Mouse (Mus musculus) bone marrow, adult 2 months (tissue): Measurements from ENCODE around the gene Spata20. TPM values are rescaled to one million over a fixed set of nuclear protein-coding genes. Genes with fewer than 3 reads are reported as not detected.

Experiments used
- H3K27ac ChIP-seq: fragments of 200-500 bp; 2 replicates; pipeline ENCODE4 v1.5.1; 2012; ENCODE audit warnings: low read depth, mild to moderate bottlenecking, control low read depth, inconsistent platforms, low read length; ENCODE audit not compliant: control insufficient read depth, poor library complexity, insufficient read depth
- H3K4me1 ChIP-seq: fragments of 200-500 bp; 2 replicates; pipeline ENCODE4 v1.6.1; 2011; ENCODE audit warnings: low read length; ENCODE audit not compliant: control insufficient read depth, insufficient read depth
- H3K4me3 ChIP-seq: fragments of 200-500 bp; replicated peaks from 2 replicates; pipeline ENCODE3; 2011; ENCODE audit warnings: mild to moderate bottlenecking, low read depth, low read length, control low read depth; ENCODE audit not compliant: control insufficient read depth
- CTCF ChIP-seq: fragments of 200-500 bp; IDR thresholded peaks from 2 replicates; pipeline ENCODE4 v1.5.1; 2011; ENCODE audit warnings: low read length, control low read depth; ENCODE audit not compliant: control insufficient read depth, insufficient read depth
- POLR2A ChIP-seq: fragments of 200-500 bp; IDR thresholded peaks from 2 replicates; pipeline ENCODE4 v1.6.1; 2011; ENCODE audit warnings: low read depth, mild to moderate bottlenecking, control low read depth, low read length, borderline replicate concordance; ENCODE audit not compliant: control insufficient read depth
- WGBS: fragments of 180-500 bp; shearing (Covaris S2); methylation state at CpG from one replicate; pipeline ENCODE4 v1.1.7; 2018; 5-methylcytosine and 5-hydroxymethylcytosine counted together
- polyA plus RNA-seq: library from polyadenylated mRNA; stranded (reverse); fragments of >200 nt; gene quantifications from 2 replicates; pipeline ENCODE4 v1.2.4, GENCODE M21; 2011; ENCODE audit warnings: low replicate concordance; ENCODE audit not compliant: missing spikeins, insufficient read depth, insufficient read length

Gene Spata20
- polyA plus RNA-seq, 1 experiment, result not detected

GRCm38 (mm10) chr11:94488767-94489533 is 3.0 kb upstream of the Spata20 start:
- TF ChIP-seq CTCF (no peak), POLR2A (no peak)
- 78% methylated on average over 11 of the region's 11 CpGs for WGBS
- H3K4me1 ChIP-seq, result no peaks in the 10 kb centered on the region
- no peak overlapping the region for H3K27ac ChIP-seq
- H3K4me3 ChIP-seq, result no peak overlapping the region

GRCm38 (mm10) chr11:94485223-94485622 is 756 bp downstream of the Spata20 start:
- 59% methylated on average over 5 of the region's 5 CpGs for WGBS
- H3K4me1 ChIP-seq, result no peaks in the 10 kb centered on the region
- TF ChIP-seq POLR2A (no peak), CTCF (no peak)
- H3K27ac ChIP-seq, result no peak overlapping the region
- no peak overlapping the region for H3K4me3 ChIP-seq

GRCm38 (mm10) chr11:94484636-94485035 is 1.3 kb downstream of the Spata20 start:
- no peak overlapping the region for H3K4me3 ChIP-seq
- TF ChIP-seq CTCF, result no peak
- no peak for TF ChIP-seq POLR2A
- no peaks in the 10 kb centered on the region for H3K4me1 ChIP-seq
- H3K27ac ChIP-seq, result no peak overlapping the region
- WGBS, result 75% methylated on average over 9 of the region's 9 CpGs

GRCm38 (mm10) chr11:94483921-94484320 is 2.1 kb downstream of the Spata20 start:
- Histone ChIP-seq H3K4me3 (no peak overlapping the region), H3K27ac (no peak overlapping the region), H3K4me1 (no peaks in the 10 kb centered on the region)
- TF ChIP-seq POLR2A (no peak), CTCF (no peak)
- 73% methylated on average over 14 of the region's 14 CpGs for WGBS

GRCm38 (mm10) chr11:94483436-94483835 is 2.5 kb downstream of the Spata20 start:
- H3K4me1 ChIP-seq, result no peaks in the 10 kb centered on the region
- no peak overlapping the region for H3K4me3 ChIP-seq
- TF ChIP-seq POLR2A (no peak), CTCF (no peak)
- no peak overlapping the region for H3K27ac ChIP-seq
- WGBS, result 80% methylated on average over 11 of the region's 11 CpGs

GRCm38 (mm10) chr11:94482738-94483137 is 3.2 kb downstream of the Spata20 start:
- H3K4me1 ChIP-seq, result no peaks in the 10 kb centered on the region
- H3K27ac ChIP-seq, result no peak overlapping the region
- no peak for TF ChIP-seq POLR2A
- TF ChIP-seq CTCF, result no peak
- 85% methylated on average over 11 of the region's 11 CpGs for WGBS
- H3K4me3 ChIP-seq, result no peak overlapping the region

- no peak for TF ChIP-seq POLR2A
- no peak for TF ChIP-seq CTCF
- H3K27ac ChIP-seq, result no peak overlapping the region
- no peaks in the 10 kb centered on the region for H3K4me1 ChIP-seq
- WGBS, result 88% methylated on average over 7 of the region's 7 CpGs
- no peak overlapping the region for H3K4me3 ChIP-seq
These were observed 4.0 kb downstream of the Spata20 start for GRCm38 (mm10) chr11:94481963-94482362.

- H3K4me1 ChIP-seq, result no peaks in the 10 kb centered on the region
- whole genome bisulfite sequencing, result 86% methylated on average over 9 of the region's 9 CpGs
- H3K27ac ChIP-seq, result no peak overlapping the region
- no peak for TF ChIP-seq POLR2A
- TF ChIP-seq CTCF, result no peak
- no peak overlapping the region for H3K4me3 ChIP-seq
These were observed 5.6 kb downstream of the Spata20 start for GRCm38 (mm10) chr11:94480382-94480781.
